Mouse (Mus musculus): ENCODE data around the gene Cdh24.

- no peak for TF ChIP-seq POLR2A (IDR thresholded peaks at IDR 0.05; ENCODE audit: insufficient read depth, low read depth, low read length)
- peak; percentile 41 for TF ChIP-seq CTCF (IDR thresholded peaks at IDR 0.05)
- TF ChIP-seq EP300 (IDR thresholded peaks at IDR 0.05; ENCODE audit: insufficient read depth, low read depth, low read length): no peak
These were observed 47.1 kb downstream of the Cdh24 start for GRCm38 (mm10) chr14:54594055-54594454.
